Comparison of ENCODE assay signal across 25 mouse cellular contexts in the genomic region with DNA sequence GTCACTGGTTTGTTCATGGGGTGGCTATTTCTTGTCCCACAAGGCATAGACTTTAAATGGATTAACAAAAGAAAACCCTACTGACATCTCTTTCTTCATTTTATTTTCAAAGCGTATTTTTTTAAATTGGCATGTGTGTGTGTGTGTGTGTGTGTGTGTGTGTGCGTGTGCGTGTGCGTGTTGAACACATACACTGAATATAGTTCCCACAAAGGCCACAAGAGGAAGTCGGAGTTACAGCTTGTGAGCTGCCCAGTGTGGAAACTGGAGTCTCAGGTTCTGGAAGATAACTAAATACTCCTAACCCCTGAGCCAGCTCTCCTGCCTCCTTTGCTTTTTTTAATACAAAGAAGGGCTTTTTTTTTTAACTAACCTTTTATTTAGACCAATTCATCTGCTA.
DNase-seq lines count a peak whose midpoint lies in the region; ATAC-seq and TF ChIP-seq lines count a peak whose summit lies in the region.
"Had no signal": no experiment of that assay in that cellular context is flagged by ENCODE, and none has a peak within 500 bp of the region (broad histone marks: within the 10 kb centered on the region; RNA-seq: fewer than 3 reads in every experiment).

No protein-coding gene starts in this region.

- no peaks in the 10 kb centered on the region for H3K9me3 ChIP-seq in midbrain, embryonic 11.5 days (ENCODE audit: control insufficient read depth, low read length)
- no peaks in the 10 kb centered on the region; the same call in 1 of the 2 replicates for H3K9me3 ChIP-seq in midbrain, embryonic 16.5 days (replicated peaks; ENCODE audit: control insufficient read depth, low read length, poor library complexity, severe bottlenecking)
- H3K9me3 ChIP-seq: embryonic facial prominence, embryonic 10.5 days; forebrain, embryonic 10.5 days; heart, embryonic 15.5 days had no signal

- H3K4me2 ChIP-seq in midbrain, embryonic 11.5 days: no peak overlapping the region
- no peak overlapping the region for H3K4me2 ChIP-seq in midbrain, embryonic 16.5 days (ENCODE audit: low read length)
- H3K4me2 ChIP-seq: heart, embryonic 11.5 days; heart, embryonic 15.5 days; hindbrain, embryonic 13.5 days had no signal

- WGBS in heart, adult 2 months: 83% methylated on average over 5 of the region's 5 CpGs
- WGBS in midbrain, embryonic 11.5 days: 87% methylated on average over 5 of the region's 5 CpGs
- WGBS in midbrain, embryonic 16.5 days: 92% methylated on average over 5 of the region's 5 CpGs

- no peak for TF ChIP-seq POLR2A in heart, adult 2 months (IDR thresholded peaks at IDR 0.05; ENCODE audit: insufficient read depth, low read depth, low read length)

- H3K9ac ChIP-seq in heart, adult 2 months (ENCODE audit: low read depth, low read length): no peak overlapping the region
- no peak overlapping the region for H3K9ac ChIP-seq in midbrain, embryonic 11.5 days (ENCODE audit: low read length)
- no peak overlapping the region for H3K9ac ChIP-seq in midbrain, embryonic 16.5 days (ENCODE audit: low read depth, low read length)
- H3K9ac ChIP-seq: heart, embryonic 15.5 days; hindbrain, embryonic 13.5 days had no signal

- TF ChIP-seq EP300 in heart, adult 2 months (IDR thresholded peaks at IDR 0.05; ENCODE audit: insufficient read depth, low read depth, low read length): no peak

- H3K4me3 ChIP-seq in heart, adult 2 months: no peak overlapping the region
- H3K4me3 ChIP-seq in midbrain, embryonic 11.5 days (ENCODE audit: low read depth, low read length): no peak overlapping the region
- H3K4me3 ChIP-seq in midbrain, embryonic 16.5 days (ENCODE audit: low read depth, low read length): no peak overlapping the region
- H3K4me3 ChIP-seq: embryonic facial prominence, embryonic 10.5 days; erythroblast, embryonic 14.5 days; forebrain, embryonic 10.5 days; gastrocnemius, adult 2 months; heart, embryonic 15.5 days; hindbrain, embryonic 13.5 days had no signal

- H3K36me3 ChIP-seq in heart, adult 2 months (ENCODE audit: control insufficient read depth, insufficient read depth, low read length): no peaks in the 10 kb centered on the region
- no peaks in the 10 kb centered on the region for H3K36me3 ChIP-seq in midbrain, embryonic 11.5 days (ENCODE audit: control insufficient read depth, insufficient read depth, low read length)
- H3K36me3 ChIP-seq in midbrain, embryonic 16.5 days (ENCODE audit: control insufficient read depth, insufficient read depth, low read length): no peaks in the 10 kb centered on the region
- H3K36me3 ChIP-seq: embryonic facial prominence, embryonic 10.5 days; forebrain, embryonic 10.5 days; heart, embryonic 15.5 days; hindbrain, embryonic 13.5 days had no signal

- TF ChIP-seq CTCF in heart, adult 2 months (IDR thresholded peaks at IDR 0.05): peak; percentile 14; the same call in 1 of the 2 replicates

- H3K79me2 ChIP-seq in heart, adult 2 months (replicated peaks; ENCODE audit: control insufficient read depth, insufficient read depth, low read length): no peaks in the 10 kb centered on the region

- no peak for ATAC-seq in midbrain, embryonic 11.5 days (ENCODE audit: low FRiP score)
- ATAC-seq in midbrain, embryonic 16.5 days: no peak
- peak; percentile 88 for ATAC-seq in megakaryocyte progenitor cell, adult 5-6 weeks (replicated peaks; ENCODE audit: poor library complexity)
- ATAC-seq: activated CD4-positive, CD25-positive, alpha-beta regulatory T cell, adult 4 months; forebrain, embryonic 14.5 days; Patski had no signal

- H3K27ac ChIP-seq in heart, adult 2 months: no peak overlapping the region
- H3K27ac ChIP-seq in midbrain, embryonic 11.5 days (ENCODE audit: low read depth, low read length): no peak overlapping the region
- no peak overlapping the region for H3K27ac ChIP-seq in midbrain, embryonic 16.5 days (ENCODE audit: low read length)
- H3K27ac ChIP-seq: embryonic facial prominence, embryonic 10.5 days; forebrain, embryonic 10.5 days; heart, embryonic 15.5 days; hindbrain, embryonic 13.5 days had no signal

- no peak for DNase-seq in heart, adult 2 months
- no peak for DNase-seq in heart, postnatal 14 days
- DNase-seq in midbrain, embryonic 11.5 days (ENCODE audit: low spot score, missing footprints): peak; percentile 83
- no peak for DNase-seq in layer of hippocampus, adult 9-11 months
- no peak for DNase-seq in spleen, postnatal 10 days (ENCODE audit: low spot score in 2 of 2)
- DNase-seq: adrenal gland, postnatal 14 days; cerebellum, adult 18-20 months; cerebellum, adult 9-11 months; cerebellum, postnatal 36 days; gastrocnemius, adult 2 months; gastrocnemius, postnatal 25 days; heart, adult 18-20 months; heart, postnatal 36 days had no signal

- peaks cover 6% of the 10 kb centered on the region for H3K4me1 ChIP-seq in heart, adult 2 months (ENCODE audit: control insufficient read depth, insufficient read depth, low read length)
- no peaks in the 10 kb centered on the region for H3K4me1 ChIP-seq in midbrain, embryonic 11.5 days (ENCODE audit: control insufficient read depth, insufficient read depth, low read length)
- H3K4me1 ChIP-seq in midbrain, embryonic 16.5 days (ENCODE audit: control insufficient read depth, insufficient read depth, low read length): no peaks in the 10 kb centered on the region
- H3K4me1 ChIP-seq: embryonic facial prominence, embryonic 10.5 days; forebrain, embryonic 10.5 days; hindbrain, embryonic 13.5 days had no signal

- H3K27me3 ChIP-seq in heart, adult 2 months (ENCODE audit: control insufficient read depth, insufficient read depth, low read length): no peaks in the 10 kb centered on the region
- H3K27me3 ChIP-seq in midbrain, embryonic 11.5 days (ENCODE audit: control insufficient read depth, insufficient read depth, low read length): no peaks in the 10 kb centered on the region
- H3K27me3 ChIP-seq in midbrain, embryonic 16.5 days (ENCODE audit: control insufficient read depth, insufficient read depth, low read depth, low read length): no peaks in the 10 kb centered on the region
- H3K27me3 ChIP-seq: CH12.LX; heart, embryonic 15.5 days; Patski had no signal

- intact Hi-C loops in heart, adult 2 months (cut with DNase I): no loop called here
- intact Hi-C loops in heart, postnatal 14 days (cut with DNase I): no loop called here
